Comparison of ENCODE assay signal across 26 mouse cellular contexts in genomic region chr1:118975376-118975775, GRCm38 (mm10).
"Had no signal": no experiment of that assay in that cellular context is flagged by ENCODE, and none has a peak within 500 bp of the region (broad histone marks: within the 10 kb centered on the region; RNA-seq: fewer than 3 reads in every experiment).

No protein-coding gene starts in this region.

- H3K4me3 ChIP-seq: heart, adult 2 months; heart, embryonic 13.5 days; heart, embryonic 15.5 days; hindbrain, embryonic 12.5 days; hindbrain, embryonic 15.5 days; kidney, embryonic 15.5 days; limb, embryonic 13.5 days; limb, embryonic 15.5 days; liver, embryonic 12.5 days had no signal

- H3K36me3 ChIP-seq: heart, embryonic 15.5 days; hindbrain, embryonic 15.5 days; liver, embryonic 12.5 days had no signal

- DNase-seq: gastrocnemius, postnatal 14 days; gastrocnemius, postnatal 36 days; heart, adult 11 months; heart, adult 2 months; heart, postnatal 14 days; heart, postnatal 36 days; kidney, adult 11 months; kidney, adult 2 months; kidney, adult 9 months; kidney, postnatal 14 days; kidney, postnatal 36 days; layer of hippocampus, adult 9-11 months; layer of hippocampus, postnatal 36 days; left cerebral cortex, postnatal 4 days had no signal

- H3K27ac ChIP-seq: heart, adult 2 months; hindbrain, embryonic 12.5 days; hindbrain, embryonic 15.5 days; hindbrain, postnatal 0 days; kidney, embryonic 15.5 days; kidney, postnatal 0 days; limb, embryonic 13.5 days; liver, embryonic 12.5 days had no signal

- H3K4me2 ChIP-seq: heart, embryonic 11.5 days; heart, embryonic 13.5 days; heart, embryonic 15.5 days; hindbrain, embryonic 12.5 days; hindbrain, embryonic 15.5 days; kidney, embryonic 15.5 days; limb, embryonic 13.5 days; limb, embryonic 15.5 days; liver, embryonic 12.5 days had no signal

- H3K9me3 ChIP-seq: heart, embryonic 13.5 days; heart, embryonic 15.5 days; hindbrain, embryonic 15.5 days; liver, embryonic 12.5 days had no signal

- ATAC-seq: hindbrain, postnatal 0 days; intestine, embryonic 16.5 days; liver, embryonic 12.5 days had no signal

- H3K9ac ChIP-seq: heart, embryonic 13.5 days; heart, embryonic 15.5 days; hindbrain, embryonic 12.5 days; hindbrain, embryonic 15.5 days; kidney, embryonic 15.5 days; limb, embryonic 13.5 days; limb, embryonic 15.5 days; liver, embryonic 12.5 days had no signal

- H3K27me3 ChIP-seq: heart, embryonic 13.5 days; heart, embryonic 15.5 days; hindbrain, embryonic 12.5 days; hindbrain, embryonic 15.5 days; kidney, embryonic 15.5 days; limb, embryonic 13.5 days; limb, embryonic 15.5 days; liver, embryonic 12.5 days had no signal
